Mouse (Mus musculus) brown adipose tissue, adult 24 weeks (tissue): ENCODE measurements around the gene Gm20388. TPM values are rescaled to one million over a fixed set of nuclear protein-coding genes. Genes with fewer than 3 reads are reported as not detected.

Experiments
- H3K27ac ChIP-seq: fragments of 200-500 bp; replicated peaks from 2 replicates; pipeline ENCODE4 v1.5.1; 2012; ENCODE audit warnings: low read depth, mild to moderate bottlenecking, low read length
- H3K4me1 ChIP-seq: fragments of 200-500 bp; 2 replicates; pipeline ENCODE4 v1.6.1; 2012; ENCODE audit warnings: low read length, mixed read lengths; ENCODE audit not compliant: control insufficient read depth, insufficient read depth, insufficient read length
- H3K4me3 ChIP-seq: fragments of 200-500 bp; 2 replicates; pipeline ENCODE4 v1.5.1; 2012; ENCODE audit warnings: low read depth, mild to moderate bottlenecking, low read length, moderate library complexity; ENCODE audit not compliant: insufficient read depth
- polyA plus RNA-seq: library from polyadenylated mRNA; stranded (reverse); fragments of >200 nt; gene quantifications from 2 replicates; pipeline ENCODE4 v1.2.4, GENCODE M21; 2012; ENCODE audit not compliant: missing spikeins, insufficient read depth, insufficient read length

Gm20388 gene
- polyA plus RNA-seq, 1 experiment = 44.7 TPM

DNA sequence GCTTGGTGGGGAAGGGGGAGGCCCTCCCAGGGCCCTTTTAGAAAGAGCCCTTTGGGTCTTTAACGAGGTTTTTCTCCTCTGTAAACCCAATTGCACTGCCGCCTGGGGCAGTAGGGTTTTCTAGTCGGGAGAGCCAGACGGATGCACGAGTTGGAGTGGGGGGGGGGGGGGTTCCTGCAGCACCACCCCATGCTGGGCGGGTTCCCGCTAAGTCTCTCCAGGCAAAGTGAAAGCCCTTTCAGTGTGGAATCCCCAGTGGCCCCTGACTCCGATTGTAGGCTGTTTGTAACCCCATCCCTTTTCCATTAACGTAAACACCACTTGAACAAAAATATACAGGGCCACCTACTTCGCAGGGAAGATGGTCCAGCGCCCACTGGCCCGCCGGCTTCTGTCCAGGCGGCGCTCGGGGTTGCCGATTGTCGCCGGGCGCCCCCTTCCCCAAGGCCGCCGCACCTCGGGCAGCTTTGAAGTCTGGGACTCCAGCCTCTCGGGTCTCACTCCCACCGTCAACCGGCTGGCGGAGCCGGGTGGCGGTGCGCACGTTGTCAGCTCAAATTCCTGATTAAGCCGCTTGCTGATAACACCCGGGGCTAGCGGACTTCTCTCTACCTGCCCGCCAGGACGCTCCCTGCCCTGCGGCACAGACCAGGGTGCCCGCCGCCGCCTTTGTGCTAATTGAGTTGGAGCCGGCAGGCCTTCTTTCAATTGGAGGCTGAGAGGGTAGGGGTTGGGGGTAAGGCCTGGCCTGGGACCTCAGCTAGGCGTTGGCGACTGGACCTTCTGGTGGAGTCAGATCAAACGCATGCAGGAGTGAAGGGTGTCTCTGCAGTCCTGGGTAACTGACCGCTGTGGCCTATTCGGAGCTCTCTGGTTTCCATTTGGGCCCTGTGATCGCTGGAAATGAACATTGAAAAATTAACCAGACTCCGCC is 1162.8 kb downstream of the Gm20388 start:
- Histone ChIP-seq H3K27ac (no peak overlapping the region), H3K4me1 (no peaks in the 10 kb centered on the region), H3K4me3 (peak overlapping the region; percentile 31)

DNA sequence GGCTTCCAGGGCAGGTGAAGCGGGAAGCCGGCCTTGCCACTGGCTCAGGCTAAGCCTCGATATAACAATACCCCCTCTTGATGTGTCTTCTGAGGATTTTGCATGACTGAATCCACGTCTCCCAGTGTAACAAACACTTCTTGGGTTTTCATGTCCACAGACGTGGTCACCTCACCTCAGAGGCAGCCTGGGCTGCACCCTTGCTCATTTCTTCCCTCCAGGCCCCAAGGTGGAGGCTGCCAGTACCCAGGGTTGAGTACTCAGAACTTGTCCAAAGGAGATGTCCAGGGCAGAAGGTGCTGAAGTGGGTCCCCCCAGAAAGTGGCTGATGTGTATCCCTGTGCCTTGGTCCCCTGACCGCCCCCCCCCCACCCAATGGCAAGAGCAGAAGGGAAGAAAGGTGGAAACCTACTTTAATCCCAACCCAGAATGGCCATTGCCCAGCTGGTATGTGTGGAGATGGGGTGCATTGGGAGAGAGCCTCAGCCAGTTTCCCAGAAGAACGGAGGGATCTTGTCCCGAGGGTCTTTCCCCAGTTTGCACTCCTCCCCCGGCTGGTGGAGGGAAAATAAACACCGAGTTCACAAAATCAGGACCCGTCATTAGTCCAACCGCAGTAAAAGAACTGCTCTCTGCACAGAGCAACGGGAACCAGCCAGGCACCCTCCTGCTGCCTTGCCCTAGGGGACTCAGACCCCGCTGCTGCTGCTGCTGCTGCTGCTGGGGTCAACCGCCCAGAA is 1163.6 kb downstream of the Gm20388 start:
- peak overlapping the region; percentile 31; the same call in 1 of the 2 replicates for H3K4me3 ChIP-seq
- no peaks in the 10 kb centered on the region for H3K4me1 ChIP-seq
- H3K27ac ChIP-seq = no peak overlapping the region

DNA sequence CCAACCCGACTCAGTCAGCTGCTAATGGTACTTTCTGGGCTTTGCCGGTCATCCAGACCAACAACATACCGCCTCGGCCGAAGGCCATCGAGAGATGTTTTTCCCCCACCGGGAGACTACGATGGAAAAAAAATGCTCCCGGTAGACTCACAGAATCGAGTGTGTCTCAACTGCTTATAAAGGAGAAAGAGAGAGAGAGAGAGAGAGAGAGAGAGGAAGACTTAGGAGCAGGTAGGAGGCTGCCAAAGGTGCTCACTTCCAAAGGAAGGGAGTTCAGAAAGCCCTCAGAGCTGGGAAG is 1164.2 kb downstream of the Gm20388 start:
- H3K4me3 ChIP-seq = no peak overlapping the region
- H3K4me1 ChIP-seq = no peaks in the 10 kb centered on the region
- no peak overlapping the region for H3K27ac ChIP-seq

DNA sequence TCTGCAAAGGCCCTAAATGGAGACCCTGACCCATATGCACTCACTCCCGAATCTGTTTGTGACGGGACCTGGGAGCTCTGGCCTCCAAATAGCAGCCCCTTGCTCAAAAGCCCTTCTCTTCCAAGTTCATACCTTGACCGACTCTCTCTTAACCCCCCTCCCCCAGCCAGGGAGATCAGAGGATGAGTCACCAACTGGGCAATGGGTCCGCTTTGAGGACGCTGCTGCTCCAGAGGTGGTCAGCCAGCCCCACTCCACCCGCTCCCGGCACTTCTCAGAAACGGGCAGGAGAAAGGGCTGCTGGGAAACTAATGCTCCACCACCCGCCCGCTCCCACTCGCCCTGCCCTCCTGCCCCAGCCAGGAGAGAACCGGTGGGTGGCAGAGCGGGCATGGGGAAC is 1165.3 kb downstream of the Gm20388 start:
- H3K4me3 ChIP-seq = no peak overlapping the region
- H3K4me1 ChIP-seq = no peaks in the 10 kb centered on the region
- H3K27ac ChIP-seq = no peak overlapping the region

DNA sequence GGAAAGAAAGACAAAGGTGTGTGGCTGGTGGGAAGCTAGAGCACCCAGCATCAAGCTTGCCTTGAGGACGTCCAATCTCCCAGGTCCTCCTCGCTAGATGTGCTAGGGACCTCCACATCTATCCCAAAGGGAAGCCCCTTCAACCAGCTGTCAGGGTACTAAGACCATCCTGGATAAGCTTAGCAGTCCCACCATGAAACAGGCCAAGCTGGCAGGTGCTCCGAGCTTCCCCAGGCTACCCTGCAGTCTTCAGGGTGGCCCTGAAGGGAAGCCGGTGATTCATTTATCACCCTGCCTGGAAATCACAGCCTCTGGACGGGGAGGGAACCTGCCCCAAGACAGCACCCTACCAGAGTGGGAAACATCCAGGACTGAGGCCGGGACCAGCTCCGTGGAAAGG is 1165.9 kb downstream of the Gm20388 start:
- H3K4me1 ChIP-seq = no peaks in the 10 kb centered on the region
- H3K4me3 ChIP-seq = no peak overlapping the region
- no peak overlapping the region for H3K27ac ChIP-seq

DNA sequence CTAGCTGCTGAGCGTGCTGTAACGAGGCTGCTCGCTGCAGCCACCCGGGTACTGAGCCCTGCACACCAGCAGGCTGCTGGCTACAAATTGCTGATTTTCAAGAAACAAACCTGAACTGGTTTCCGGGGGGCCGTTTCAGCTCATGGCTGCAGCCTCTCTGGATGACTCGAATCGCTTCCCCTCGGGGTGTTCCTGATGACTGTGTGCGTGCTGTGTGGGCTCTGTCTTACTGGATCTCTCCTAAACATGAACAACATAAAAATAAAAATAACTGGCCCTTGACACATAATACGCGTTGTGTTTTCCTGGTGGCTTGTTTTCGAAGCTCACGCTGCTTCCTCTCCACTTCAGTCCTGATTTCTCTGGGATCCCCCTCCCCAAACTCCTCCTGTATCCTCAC is 1168.1 kb downstream of the Gm20388 start:
- H3K4me3 ChIP-seq = no peak overlapping the region
- H3K4me1 ChIP-seq = no peaks in the 10 kb centered on the region
- H3K27ac ChIP-seq = no peak overlapping the region

DNA sequence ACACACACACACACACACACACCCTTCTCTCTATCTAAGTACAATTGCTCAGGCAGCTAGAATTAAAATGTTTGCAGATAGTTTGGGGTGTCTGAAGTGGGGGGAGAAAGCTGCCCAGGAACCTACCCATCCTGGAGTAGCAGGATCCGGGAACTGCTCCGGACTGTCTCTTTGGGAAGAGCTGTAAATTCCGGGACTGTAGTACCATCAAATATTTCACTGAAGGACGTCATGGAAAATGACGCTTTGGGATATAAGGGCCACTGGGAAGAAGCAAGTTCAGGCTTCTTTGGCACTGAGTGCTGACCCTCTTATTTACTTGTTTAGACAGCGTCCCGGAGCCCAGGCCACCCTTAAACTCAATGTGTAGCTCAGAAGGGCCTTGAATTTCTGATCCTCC is 1168.6 kb downstream of the Gm20388 start:
- H3K4me1 ChIP-seq = no peaks in the 10 kb centered on the region
- no peak overlapping the region for H3K27ac ChIP-seq
- H3K4me3 ChIP-seq = no peak overlapping the region

DNA sequence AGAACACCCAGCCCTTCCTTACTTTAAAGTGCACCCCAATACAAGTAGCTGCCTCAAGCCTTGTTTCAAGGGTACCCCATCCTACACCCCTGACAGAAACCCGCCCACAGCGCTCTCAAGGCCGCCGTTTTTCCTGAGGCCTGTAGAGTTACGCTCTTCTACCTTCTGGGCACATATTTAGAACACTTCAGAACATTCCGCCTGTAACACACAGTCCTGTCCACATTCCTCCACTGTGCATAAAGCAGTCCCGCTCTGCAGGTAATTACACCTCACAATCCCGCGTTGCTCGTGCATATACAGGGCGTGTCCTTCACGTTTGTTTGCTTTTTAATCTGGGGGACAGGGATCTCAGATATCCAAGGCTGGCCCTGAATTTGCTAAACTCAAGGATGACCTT is 1169.3 kb downstream of the Gm20388 start:
- H3K27ac ChIP-seq = no peak overlapping the region
- H3K4me3 ChIP-seq = no peak overlapping the region
- H3K4me1 ChIP-seq = no peaks in the 10 kb centered on the region

DNA sequence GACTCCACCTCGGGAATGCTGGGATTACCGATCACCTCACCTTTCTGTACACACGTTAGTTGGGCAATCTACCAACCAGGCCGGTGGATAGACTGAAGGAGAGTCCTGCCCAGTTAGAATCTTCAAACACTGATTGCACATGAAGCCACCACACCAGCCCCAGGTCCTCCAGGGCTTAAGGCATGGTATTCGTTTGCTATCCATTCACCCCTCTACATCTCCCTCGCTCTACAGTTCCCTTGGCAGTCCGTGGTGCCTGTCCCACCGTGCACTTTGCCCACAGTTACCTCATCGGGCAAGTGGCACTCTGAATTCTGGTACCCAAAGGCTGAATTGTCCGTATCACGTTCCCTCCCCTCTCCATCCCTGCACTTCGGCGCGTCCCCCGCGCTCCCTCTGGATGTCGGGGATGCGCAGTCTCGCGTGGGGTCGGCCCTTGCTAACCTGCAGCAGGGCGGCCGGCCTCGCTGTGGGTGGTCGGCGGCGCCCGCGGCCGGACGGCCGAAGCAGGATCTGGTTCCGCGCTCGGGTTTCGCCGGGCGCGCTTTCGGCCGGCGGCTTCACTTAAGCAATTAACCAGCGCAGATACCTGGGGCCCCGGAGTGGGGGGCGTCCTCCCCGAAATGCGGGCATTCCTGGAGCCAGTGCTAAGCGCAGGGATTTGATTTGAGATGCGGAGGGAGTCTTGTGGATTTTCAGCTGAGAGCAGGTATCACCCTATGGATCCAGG is 1169.9 kb downstream of the Gm20388 start:
- Histone ChIP-seq H3K4me1 (no peaks in the 10 kb centered on the region), H3K4me3 (no peak overlapping the region), H3K27ac (no peak overlapping the region)

DNA sequence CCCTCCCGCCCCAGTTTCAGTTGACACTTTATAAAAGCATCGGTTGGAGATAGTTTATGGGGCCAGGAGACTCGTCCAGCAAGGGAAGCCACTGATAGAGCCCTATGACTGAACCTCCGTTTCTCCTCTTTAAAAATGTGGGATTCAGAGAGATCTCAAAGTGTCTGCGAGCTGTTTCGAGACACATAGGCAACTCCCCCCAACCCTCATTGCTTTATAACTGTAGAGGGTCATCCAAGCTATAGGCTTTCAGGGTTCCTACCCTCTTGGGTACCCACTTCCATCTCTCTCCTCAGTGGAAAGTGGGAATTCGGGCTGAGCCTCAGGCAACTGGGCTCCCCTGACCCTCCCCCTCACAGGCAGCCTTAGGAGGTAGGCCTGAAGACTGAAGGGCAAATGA is 1170.8 kb downstream of the Gm20388 start:
- Histone ChIP-seq H3K4me3 (no peak overlapping the region), H3K4me1 (no peaks in the 10 kb centered on the region), H3K27ac (no peak overlapping the region)

DNA sequence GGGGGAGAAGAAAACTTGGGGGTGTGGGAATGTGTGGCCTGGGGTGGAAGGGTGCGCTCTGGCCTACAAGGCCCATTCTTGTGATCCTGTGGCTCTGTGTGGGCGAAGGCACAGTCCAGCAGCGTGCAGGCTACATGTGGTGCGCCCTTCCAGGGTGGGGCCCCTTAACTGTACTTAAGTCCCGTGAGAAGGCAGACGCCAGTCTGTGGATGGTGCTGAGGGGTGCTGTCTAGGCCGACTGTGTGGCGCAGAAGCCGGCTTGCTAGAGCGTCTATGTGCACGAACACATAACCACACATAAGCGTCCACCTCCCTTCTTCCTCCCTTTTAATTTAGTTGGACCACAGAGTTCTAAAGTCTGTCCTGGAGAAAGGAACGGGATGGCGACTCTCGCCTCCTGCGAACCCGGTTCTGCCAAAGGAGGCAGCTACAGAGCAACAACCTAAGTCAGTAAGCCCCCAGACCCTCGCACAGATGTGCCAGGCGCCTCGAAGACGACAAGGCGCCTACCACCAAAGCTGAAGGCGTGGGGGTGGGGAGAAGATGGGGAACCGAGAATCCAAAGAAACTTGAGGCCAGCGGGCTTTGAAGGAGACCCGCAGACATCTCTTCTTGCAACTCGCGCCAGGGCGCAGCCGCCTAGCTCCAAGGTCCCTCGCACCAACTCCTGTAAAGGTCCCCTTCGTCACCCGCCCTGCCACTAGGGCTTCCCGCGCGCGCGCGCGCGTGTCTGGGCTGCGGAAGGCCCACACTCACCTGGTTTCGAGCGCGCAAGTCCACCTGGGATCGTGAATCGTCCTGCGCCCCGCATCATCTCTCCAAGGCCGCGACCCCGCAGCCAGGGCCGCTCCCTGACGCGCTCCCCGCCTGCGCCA is 1171.8 kb downstream of the Gm20388 start:
- Histone ChIP-seq H3K4me1 (no peaks in the 10 kb centered on the region), H3K27ac (no peak overlapping the region), H3K4me3 (peak overlapping the region; percentile 73)

DNA sequence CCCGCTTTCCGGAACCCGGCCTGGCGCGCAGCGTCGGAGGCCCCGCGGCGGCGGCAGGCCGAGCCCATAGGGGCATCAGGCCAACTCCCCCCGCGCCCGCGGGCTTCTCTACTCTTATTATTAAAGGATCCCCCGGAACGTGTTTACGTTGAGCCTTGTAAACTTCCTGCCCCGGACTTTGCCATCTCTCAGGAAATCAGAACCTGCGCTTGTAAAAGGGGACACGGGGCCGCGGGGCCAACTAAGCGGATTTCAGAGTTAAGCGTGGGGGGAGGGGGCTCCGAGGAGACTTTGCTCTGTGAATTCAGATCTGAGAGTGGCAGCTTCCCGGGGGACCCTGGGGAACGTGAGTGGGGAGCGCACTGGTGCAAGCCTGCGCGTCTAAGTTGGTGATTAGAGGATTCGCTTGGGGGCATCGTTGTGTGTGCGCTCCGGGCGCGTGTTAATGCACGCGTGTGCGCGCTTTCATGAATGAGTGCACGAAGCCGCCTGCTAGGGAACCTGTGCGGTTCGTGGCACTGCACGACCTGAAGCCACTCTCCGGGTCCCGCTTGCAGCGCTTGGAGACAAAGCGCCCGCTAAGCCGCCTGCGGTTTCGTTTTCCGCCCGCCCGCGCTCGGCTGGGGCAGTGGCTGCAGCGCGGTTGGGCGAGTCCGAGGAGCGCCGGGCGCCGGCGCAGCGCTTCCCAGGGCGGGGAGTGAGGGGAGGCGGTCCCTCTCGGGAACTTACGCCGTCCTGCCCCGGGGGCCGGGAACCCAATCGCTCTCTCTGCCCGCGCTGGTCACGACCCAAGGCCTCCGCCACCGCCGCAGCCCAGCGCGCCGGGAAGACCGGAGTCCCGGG is 1172.7 kb downstream of the Gm20388 start:
- H3K4me3 ChIP-seq = peak overlapping the region; percentile 73
- H3K27ac ChIP-seq = no peak overlapping the region
- no peaks in the 10 kb centered on the region for H3K4me1 ChIP-seq

DNA sequence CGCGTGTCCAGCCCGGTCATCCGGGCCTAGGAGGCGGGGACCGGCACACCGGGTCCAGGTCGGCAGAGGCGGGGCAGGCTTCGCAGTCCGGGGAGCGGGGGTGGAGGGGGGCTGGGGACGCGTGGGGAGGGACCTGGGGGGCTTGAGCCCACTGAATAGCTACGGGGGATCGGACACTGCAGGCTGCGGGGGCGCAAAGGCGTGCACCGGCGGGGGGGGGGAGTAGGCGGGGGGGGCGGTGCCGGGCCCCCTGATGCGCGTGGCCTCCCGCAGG is 1173.2 kb downstream of the Gm20388 start:
- Histone ChIP-seq H3K4me1 (no peaks in the 10 kb centered on the region), H3K4me3 (peak overlapping the region; percentile 73), H3K27ac (no peak overlapping the region)
